Mouse (Mus musculus) E14TG2a.4 (cell line): ENCODE measurements around the gene Trim41.

ENCODE experiments used
- CTCF ChIP-seq: conservative IDR thresholded peaks from 2 replicates; pipeline ENCODE4 v1.5.1; 2014; ENCODE audit warnings: low read length
- NANOG ChIP-seq: IDR thresholded peaks from 2 replicates; pipeline ENCODE4 v1.6.1; 2014; ENCODE audit warnings: borderline replicate concordance, low read length, mixed read lengths

- TF ChIP-seq CTCF, result no peak
- TF ChIP-seq NANOG, result no peak
Observed at GRCm38 (mm10) chr11:48793184-48793583, 24.0 kb downstream of the Trim41 start.
